ENCODE assay signal across 8 mouse cellular contexts in genomic region chr13:49052512-49052911, GRCm38 (mm10).
DNase-seq lines count a peak whose midpoint lies in the region; ATAC-seq and TF ChIP-seq lines count a peak whose summit lies in the region.

No protein-coding gene starts in this region.

- H3K9me3 ChIP-seq in hindbrain, embryonic 11.5 days (ENCODE audit: control insufficient read depth, low read length): no peaks in the 10 kb centered on the region
- H3K9me3 ChIP-seq in hindbrain, embryonic 14.5 days (ENCODE audit: control insufficient read depth, low read length): no peaks in the 10 kb centered on the region
- no peaks in the 10 kb centered on the region for H3K9me3 ChIP-seq in ES-Bruce4 (replicated peaks; ENCODE audit: control insufficient read depth, insufficient read depth, low read length, poor library complexity, severe bottlenecking)
- H3K9me3 ChIP-seq in forebrain, embryonic 14.5 days (replicated peaks; ENCODE audit: control insufficient read depth, low read length): no peaks in the 10 kb centered on the region

- no peak overlapping the region for H3K9ac ChIP-seq in hindbrain, embryonic 11.5 days (ENCODE audit: low read depth, low read length)
- H3K9ac ChIP-seq in hindbrain, embryonic 14.5 days: no peak overlapping the region
- no peak overlapping the region for H3K9ac ChIP-seq in ES-Bruce4 (ENCODE audit: low read depth, poor library complexity, severe bottlenecking)
- no peak overlapping the region for H3K9ac ChIP-seq in forebrain, embryonic 14.5 days (ENCODE audit: low read length)

- ATAC-seq in hindbrain, embryonic 11.5 days (ENCODE audit: low FRiP score): no peak
- ATAC-seq in hindbrain, embryonic 14.5 days (ENCODE audit: low FRiP score): no peak
- no peak for ATAC-seq in forebrain, embryonic 14.5 days

- H3K27ac ChIP-seq in hindbrain, embryonic 11.5 days (ENCODE audit: low read depth, low read length): no peak overlapping the region
- no peak overlapping the region for H3K27ac ChIP-seq in hindbrain, embryonic 14.5 days
- H3K27ac ChIP-seq in ES-Bruce4 (ENCODE audit: insufficient read depth, low read length): no peak overlapping the region
- no peak overlapping the region for H3K27ac ChIP-seq in forebrain, embryonic 14.5 days (ENCODE audit: low read depth, low read length)

- peaks cover 6% of the 10 kb centered on the region; the same call in 1 of the 2 replicates for H3K36me3 ChIP-seq in hindbrain, embryonic 11.5 days (ENCODE audit: control insufficient read depth, insufficient read depth, low read length)
- peaks cover 70% of the 10 kb centered on the region for H3K36me3 ChIP-seq in hindbrain, embryonic 14.5 days (replicated peaks; ENCODE audit: control insufficient read depth, insufficient read depth)
- no peaks in the 10 kb centered on the region for H3K36me3 ChIP-seq in ES-Bruce4 (ENCODE audit: control insufficient read depth, insufficient read depth, low read length, poor library complexity, severe bottlenecking)
- peaks cover 67% of the 10 kb centered on the region for H3K36me3 ChIP-seq in forebrain, embryonic 14.5 days (ENCODE audit: control insufficient read depth, insufficient read depth, low read length)

- WGBS in hindbrain, embryonic 11.5 days: 56% methylated on average over 9 of the region's 9 CpGs
- WGBS in hindbrain, embryonic 14.5 days: 48% methylated on average over 9 of the region's 9 CpGs
- WGBS in forebrain, embryonic 14.5 days: 45% methylated on average over 9 of the region's 9 CpGs

- no peak overlapping the region for H3K4me3 ChIP-seq in hindbrain, embryonic 11.5 days (ENCODE audit: low read depth, low read length)
- H3K4me3 ChIP-seq in hindbrain, embryonic 14.5 days (replicated peaks; ENCODE audit: low read length): no peak overlapping the region
- H3K4me3 ChIP-seq in ES-Bruce4 (ENCODE audit: low read depth, low read length): no peak overlapping the region
- H3K4me3 ChIP-seq in forebrain, embryonic 14.5 days (ENCODE audit: low read depth, low read length): no peak overlapping the region

- H3K4me2 ChIP-seq in hindbrain, embryonic 11.5 days (replicated peaks; ENCODE audit: low read depth, low read length): no peak overlapping the region
- H3K4me2 ChIP-seq in hindbrain, embryonic 14.5 days (replicated peaks): no peak overlapping the region
- H3K4me2 ChIP-seq in forebrain, embryonic 14.5 days (ENCODE audit: low read length): no peak overlapping the region

- no peaks in the 10 kb centered on the region for H3K27me3 ChIP-seq in hindbrain, embryonic 11.5 days (ENCODE audit: control insufficient read depth, insufficient read depth, low read length)
- H3K27me3 ChIP-seq in hindbrain, embryonic 14.5 days (ENCODE audit: control insufficient read depth, insufficient read depth, low read length): no peaks in the 10 kb centered on the region
- H3K27me3 ChIP-seq in ES-Bruce4 (ENCODE audit: control insufficient read depth, insufficient read depth, low read length, poor library complexity, severe bottlenecking): no peaks in the 10 kb centered on the region
- no peaks in the 10 kb centered on the region for H3K27me3 ChIP-seq in forebrain, embryonic 14.5 days (replicated peaks; ENCODE audit: control insufficient read depth, insufficient read depth, low read length)

- peak; percentile 33 for DNase-seq in hindbrain, embryonic 11.5 days (ENCODE audit: low spot score)
- no peak for DNase-seq in hindbrain, embryonic 14.5 days (ENCODE audit: low spot score)
- peak; percentile 42 for DNase-seq in 416B (ENCODE audit: low read depth)
- peak; percentile 28 to 33 for DNase-seq in kidney, postnatal 4 days
- peak; percentile 75 for DNase-seq in thymus, postnatal 4 days
- no peak for DNase-seq in forebrain, embryonic 14.5 days (ENCODE audit: low spot score)
- DNase-seq in gastrocnemius, adult 8-10 months (ENCODE audit: low spot score in 2 of 2): no peak

- H3K4me1 ChIP-seq in hindbrain, embryonic 11.5 days (replicated peaks; ENCODE audit: control insufficient read depth, insufficient read depth, low read length): no peaks in the 10 kb centered on the region
- no peaks in the 10 kb centered on the region for H3K4me1 ChIP-seq in hindbrain, embryonic 14.5 days (replicated peaks; ENCODE audit: control insufficient read depth, insufficient read depth, low read length)
- H3K4me1 ChIP-seq in ES-Bruce4 (ENCODE audit: control insufficient read depth, insufficient read depth, low read length): no peaks in the 10 kb centered on the region
- no peaks in the 10 kb centered on the region for H3K4me1 ChIP-seq in forebrain, embryonic 14.5 days (ENCODE audit: control insufficient read depth, insufficient read depth, low read length)

- no peak for TF ChIP-seq POLR2A in ES-Bruce4 (IDR thresholded peaks at IDR 0.05; ENCODE audit: insufficient read depth, low read length)

- TF ChIP-seq EP300 in ES-Bruce4 (IDR thresholded peaks at IDR 0.05; ENCODE audit: insufficient read depth, low read depth, low read length): no peak

- TF ChIP-seq CTCF in ES-Bruce4 (IDR thresholded peaks at IDR 0.05; ENCODE audit: low read depth, low read length): peak; percentile 46

Comparison
In these comparisons a context has a peak if more than half of its experiments do, and no peak if none do; other contexts are left out.
1. DNase-seq: peak in hindbrain, embryonic 11.5 days (single experiment), 416B (single experiment), kidney, postnatal 4 days (2 of 2) and thymus, postnatal 4 days (single experiment); none in hindbrain, embryonic 14.5 days (single experiment), forebrain, embryonic 14.5 days (single experiment) and gastrocnemius, adult 8-10 months (0 of 2).